Mouse (Mus musculus) neural tube, embryonic 13.5 days (tissue): ENCODE data around the gene Col6a6. TPM values are rescaled to one million over a fixed set of nuclear protein-coding genes. Genes with fewer than 3 reads are reported as not detected.

ENCODE experiments used
- ATAC-seq: fragments of 200-750 bp; cut with Nextera tagmentation; 2 replicates; pipeline ENCODE4 v1.8.0; 2017; ENCODE audit warnings: low read depth, mild to moderate bottlenecking, moderate TSS enrichment, moderate library complexity
- H3K27ac ChIP-seq: fragments of 300-500 bp; sonication (generic); replicated peaks from 2 replicates; pipeline ENCODE4 v1.5.1; 2015; ENCODE audit warnings: moderate library complexity, mild to moderate bottlenecking, inconsistent platforms
- H3K27me3 ChIP-seq: fragments of 300-500 bp; sonication (generic); 2 replicates; pipeline ENCODE4 v1.6.1; 2015; ENCODE audit warnings: mild to moderate bottlenecking, inconsistent platforms
- H3K36me3 ChIP-seq: fragments of 300-500 bp; sonication (generic); 2 replicates; pipeline ENCODE4 v1.6.1; 2015; ENCODE audit warnings: mild to moderate bottlenecking, inconsistent platforms
- H3K4me1 ChIP-seq: fragments of 300-500 bp; sonication (generic); replicated peaks from 2 replicates; pipeline ENCODE4 v1.6.1; 2015; ENCODE audit warnings: inconsistent platforms
- H3K4me2 ChIP-seq: fragments of 300-500 bp; sonication (generic); 2 replicates; pipeline ENCODE4 v1.6.1; 2015; ENCODE audit warnings: inconsistent platforms, mild to moderate bottlenecking, moderate library complexity
- H3K4me3 ChIP-seq: fragments of 300-500 bp; sonication (generic); 2 replicates; pipeline ENCODE4 v1.5.1; 2015; ENCODE audit warnings: mild to moderate bottlenecking, inconsistent platforms
- H3K9ac ChIP-seq: fragments of 300-500 bp; sonication (generic); 2 replicates; pipeline ENCODE4 v1.6.1; 2015; ENCODE audit warnings: moderate library complexity, mild to moderate bottlenecking, inconsistent platforms
- H3K9me3 ChIP-seq: fragments of 300-500 bp; sonication (generic); 2 replicates; pipeline ENCODE4 v1.6.1; 2016; ENCODE audit warnings: inconsistent platforms
- WGBS: fragments of 180-500 bp; shearing (Covaris S2); methylation state at CpG from one replicate; pipeline ENCODE4 v1.1.7; 2015; 5-methylcytosine and 5-hydroxymethylcytosine counted together
- polyA plus RNA-seq: library from polyadenylated mRNA; unstranded; fragments of >200 nt; fragmentation: Nextera tagmentation; extraction: Ambion mirVana; gene quantifications from 2 replicates; pipeline ENCODE4 v1.2.1, GENCODE M21; 2015

The Col6a6 gene
- polyA plus RNA-seq, 1 experiment from 2014 or later, result 0.18 TPM

- no peak for ATAC-seq
- 66% methylated on average over 7 of the region's 7 CpGs for WGBS
- H3K4me3 ChIP-seq, result no peak overlapping the region
Observed at GRCm38 (mm10) chr9:105835587-105835986, 7.6 kb upstream of the Col6a6 start.

GRCm38 (mm10) chr9:105834799-105835198 lies 6.8 kb upstream of the Col6a6 start:
- Histone ChIP-seq H3K9ac (no peak overlapping the region), H3K27me3 (no peaks in the 10 kb centered on the region; the same call in 1 of the 2 replicates), H3K4me1 (0 out of 2 replicates have a peak, but pooled peaks cover 6% of the 10 kb centered on the region), H3K4me3 (no peak overlapping the region), H3K36me3 (no peaks in the 10 kb centered on the region), H3K27ac (no peak overlapping the region), H3K9me3 (no peaks in the 10 kb centered on the region), H3K4me2 (no peak overlapping the region)
- no peak for ATAC-seq
- WGBS, result 35% methylated on average over 4 of the region's 4 CpGs

More at GRCm38 (mm10) chr9:105835587-105835986, 7.6 kb upstream of the Col6a6 start:
- Histone ChIP-seq H3K27ac (no peak overlapping the region), H3K27me3 (no peaks in the 10 kb centered on the region; the same call in 1 of the 2 replicates), H3K36me3 (no peaks in the 10 kb centered on the region), H3K4me2 (no peak overlapping the region), H3K9ac (no peak overlapping the region), H3K4me1 (0 out of 2 replicates have a peak, but pooled peaks cover 6% of the 10 kb centered on the region), H3K9me3 (no peaks in the 10 kb centered on the region)

- no peaks in the 10 kb centered on the region for H3K36me3 ChIP-seq
- WGBS, result 85% methylated on average over 9 of the region's 9 CpGs
- H3K27me3 ChIP-seq, result peaks cover 15% of the 10 kb centered on the region; the same call in 1 of the 2 replicates
- H3K4me2 ChIP-seq, result no peak overlapping the region
- peaks cover 11% of the 10 kb centered on the region; the same call in 1 of the 2 replicates for H3K4me1 ChIP-seq
- no peak overlapping the region for H3K27ac ChIP-seq
- H3K9ac ChIP-seq, result no peak overlapping the region
- ATAC-seq, result no peak
- no peaks in the 10 kb centered on the region for H3K9me3 ChIP-seq
- no peak overlapping the region for H3K4me3 ChIP-seq
Observed at GRCm38 (mm10) chr9:105831291-105831690, 3.3 kb upstream of the Col6a6 start.

GRCm38 (mm10) chr9:105827076-105827647 lies 798 bp downstream of the Col6a6 start:
- 74% methylated on average over 8 of the region's 8 CpGs for WGBS
- Histone ChIP-seq H3K27ac (no peak overlapping the region), H3K4me3 (no peak overlapping the region), H3K27me3 (peaks cover 17% of the 10 kb centered on the region; the same call in 1 of the 2 replicates), H3K36me3 (no peaks in the 10 kb centered on the region), H3K9me3 (no peaks in the 10 kb centered on the region), H3K4me1 (peaks cover 5% of the 10 kb centered on the region; the same call in 1 of the 2 replicates), H3K9ac (no peak overlapping the region), H3K4me2 (no peak overlapping the region)
- ATAC-seq, result no peak

- Histone ChIP-seq H3K4me1 (no peaks in the 10 kb centered on the region), H3K9ac (no peak overlapping the region), H3K4me3 (no peak overlapping the region), H3K4me2 (no peak overlapping the region), H3K27ac (no peak overlapping the region), H3K9me3 (no peaks in the 10 kb centered on the region), H3K36me3 (no peaks in the 10 kb centered on the region), H3K27me3 (no peaks in the 10 kb centered on the region)
- WGBS, result 89% methylated on average over 6 of the region's 6 CpGs
- ATAC-seq, result no peak
Observed at GRCm38 (mm10) chr9:105820711-105821110, 7.2 kb downstream of the Col6a6 start.

- no peaks in the 10 kb centered on the region for H3K27me3 ChIP-seq
- no peak overlapping the region for H3K27ac ChIP-seq
- no peak for ATAC-seq
- H3K9me3 ChIP-seq, result no peaks in the 10 kb centered on the region
- no peak overlapping the region for H3K9ac ChIP-seq
- WGBS, result 77% methylated on average over 29 of the region's 29 CpGs
- H3K4me1 ChIP-seq, result no peaks in the 10 kb centered on the region
- no peak overlapping the region for H3K4me2 ChIP-seq
- no peaks in the 10 kb centered on the region for H3K36me3 ChIP-seq
- H3K4me3 ChIP-seq, result no peak overlapping the region
Observed at GRCm38 (mm10) chr9:105819155-105819709, 8.7 kb downstream of the Col6a6 start.

GRCm38 (mm10) chr9:105814436-105814835 lies 13.5 kb downstream of the Col6a6 start:
- Histone ChIP-seq H3K4me3 (no peak overlapping the region), H3K9me3 (no peaks in the 10 kb centered on the region), H3K4me1 (peaks cover 5% of the 10 kb centered on the region; the same call in 1 of the 2 replicates), H3K36me3 (no peaks in the 10 kb centered on the region), H3K4me2 (no peak overlapping the region), H3K9ac (no peak overlapping the region), H3K27ac (no peak overlapping the region), H3K27me3 (no peaks in the 10 kb centered on the region)
- whole genome bisulfite sequencing, result 85% methylated on average over 5 of the region's 5 CpGs
- ATAC-seq, result no peak

GRCm38 (mm10) chr9:105811458-105811857 lies 16.5 kb downstream of the Col6a6 start:
- H3K36me3 ChIP-seq, result no peaks in the 10 kb centered on the region
- H3K27me3 ChIP-seq, result no peaks in the 10 kb centered on the region
- no peak overlapping the region for H3K4me3 ChIP-seq
- no peak for ATAC-seq
- peaks cover 5% of the 10 kb centered on the region; the same call in 1 of the 2 replicates for H3K4me1 ChIP-seq
- peak overlapping the region; percentile 38; the same call in 1 of the 2 replicates for H3K27ac ChIP-seq
- 53% methylated on average over 7 of the region's 7 CpGs for WGBS
- no peaks in the 10 kb centered on the region for H3K9me3 ChIP-seq
- H3K4me2 ChIP-seq, result no peak overlapping the region
- H3K9ac ChIP-seq, result no peak overlapping the region

GRCm38 (mm10) chr9:105808920-105809505 lies 18.9 kb downstream of the Col6a6 start:
- H3K4me2 ChIP-seq, result no peak overlapping the region
- H3K4me3 ChIP-seq, result no peak overlapping the region
- no peaks in the 10 kb centered on the region for H3K27me3 ChIP-seq
- no peak overlapping the region for H3K9ac ChIP-seq
- H3K27ac ChIP-seq, result no peak overlapping the region
- 83% methylated on average over 17 of the region's 17 CpGs for WGBS
- ATAC-seq, result no peak
- H3K36me3 ChIP-seq, result no peaks in the 10 kb centered on the region
- no peaks in the 10 kb centered on the region for H3K9me3 ChIP-seq
- H3K4me1 ChIP-seq, result peaks cover 5% of the 10 kb centered on the region; the same call in 1 of the 2 replicates

GRCm38 (mm10) chr9:105803416-105803815 lies 24.5 kb downstream of the Col6a6 start:
- WGBS, result 79% methylated on average over 8 of the region's 8 CpGs
- no peaks in the 10 kb centered on the region for H3K27me3 ChIP-seq
- no peaks in the 10 kb centered on the region for H3K36me3 ChIP-seq
- H3K4me1 ChIP-seq, result no peaks in the 10 kb centered on the region
- H3K9ac ChIP-seq, result no peak overlapping the region
- no peak overlapping the region for H3K27ac ChIP-seq
- ATAC-seq, result no peak
- no peak overlapping the region for H3K4me3 ChIP-seq
- no peaks in the 10 kb centered on the region for H3K9me3 ChIP-seq
- no peak overlapping the region for H3K4me2 ChIP-seq

- Histone ChIP-seq H3K9ac (no peak overlapping the region), H3K4me2 (no peak overlapping the region), H3K4me3 (no peak overlapping the region), H3K27ac (no peak overlapping the region), H3K4me1 (no peaks in the 10 kb centered on the region), H3K27me3 (no peaks in the 10 kb centered on the region), H3K9me3 (no peaks in the 10 kb centered on the region), H3K36me3 (no peaks in the 10 kb centered on the region)
- ATAC-seq, result no peak
- 76% methylated on average over 5 of the region's 5 CpGs for WGBS
Observed at GRCm38 (mm10) chr9:105801463-105801862, 26.5 kb downstream of the Col6a6 start.

- Histone ChIP-seq H3K27ac (no peak overlapping the region), H3K4me3 (no peak overlapping the region), H3K4me2 (no peak overlapping the region), H3K9me3 (no peaks in the 10 kb centered on the region), H3K4me1 (peaks cover 8% of the 10 kb centered on the region; the same call in 1 of the 2 replicates), H3K9ac (no peak overlapping the region), H3K27me3 (no peaks in the 10 kb centered on the region), H3K36me3 (no peaks in the 10 kb centered on the region)
- 85% methylated on average over 5 of the region's 5 CpGs for WGBS
- no peak for ATAC-seq
Observed at GRCm38 (mm10) chr9:105800286-105800685, 27.7 kb downstream of the Col6a6 start.
